Mouse (Mus musculus) intestine, embryonic 14.5 days (tissue): Measurements from ENCODE around the gene Megf11. TPM values are rescaled to one million over a fixed set of nuclear protein-coding genes. Genes with fewer than 3 reads are reported as not detected.

Experiments
- ATAC-seq: fragments of 200-750 bp; cut with Nextera tagmentation; replicated peaks from 2 replicates; pipeline ENCODE4 v1.8.0; 2017; ENCODE audit warnings: low read depth, moderate number of reproducible peaks, moderate TSS enrichment, moderate library complexity; ENCODE audit not compliant: low FRiP score, low TSS enrichment
- DNase-seq: peaks from one replicate; pipeline ENCODE4 v3.0.0-alpha.2; 2018; ENCODE audit warnings: low spot score
- H3K27ac ChIP-seq: fragments of 300-500 bp; sonication (generic); 2 replicates; pipeline ENCODE4 v1.5.1; 2014; ENCODE audit warnings: low read depth, mild to moderate bottlenecking, control low read depth
- H3K27me3 ChIP-seq: fragments of 300-500 bp; sonication (generic); replicated peaks from 2 replicates; pipeline ENCODE4 v1.6.1; 2014; ENCODE audit warnings: low read length, control low read depth; ENCODE audit not compliant: control insufficient read depth, insufficient read depth
- H3K36me3 ChIP-seq: fragments of 300-500 bp; sonication (generic); 2 replicates; pipeline ENCODE4 v1.6.1; 2014; ENCODE audit warnings: low read length, control low read depth; ENCODE audit not compliant: control insufficient read depth, insufficient read depth
- H3K4me1 ChIP-seq: fragments of 300-500 bp; sonication (generic); replicated peaks from 2 replicates; pipeline ENCODE4 v1.6.1; 2014; ENCODE audit warnings: low read length, control low read depth, mixed read lengths; ENCODE audit not compliant: control insufficient read depth, insufficient read depth
- H3K4me2 ChIP-seq: fragments of 300-500 bp; sonication (generic); 2 replicates; pipeline ENCODE4 v1.6.1; 2014; ENCODE audit warnings: low read length
- H3K4me3 ChIP-seq: fragments of 300-500 bp; sonication (generic); 2 replicates; pipeline ENCODE4 v1.5.1; 2014; ENCODE audit warnings: low read depth, low read length, control low read depth, mixed read lengths
- H3K9ac ChIP-seq: fragments of 300-500 bp; sonication (generic); 2 replicates; pipeline ENCODE4 v1.6.1; 2014; ENCODE audit warnings: mild to moderate bottlenecking, low read length
- H3K9me3 ChIP-seq: fragments of 300-500 bp; sonication (generic); 2 replicates; pipeline ENCODE4 v1.6.1; 2016; ENCODE audit warnings: low read length, control low read depth; ENCODE audit not compliant: control insufficient read depth
- WGBS: fragments of 180-500 bp; shearing (Covaris S2); extraction: QIAGEN DNeasy Blood & Tissue Kit; methylation state at CpG from one replicate; pipeline ENCODE4 v1.1.7; 2014; 5-methylcytosine and 5-hydroxymethylcytosine counted together
- polyA plus RNA-seq: library from polyadenylated mRNA; unstranded; fragments of >200 nt; fragmentation: Nextera tagmentation; extraction: Ambion mirVana; gene quantifications from 2 replicates; pipeline ENCODE4 v1.2.1, GENCODE M21; 2014

Megf11 gene
- polyA plus RNA-seq, 1 experiment from 2014 or later, result 1.1 TPM

DNA sequence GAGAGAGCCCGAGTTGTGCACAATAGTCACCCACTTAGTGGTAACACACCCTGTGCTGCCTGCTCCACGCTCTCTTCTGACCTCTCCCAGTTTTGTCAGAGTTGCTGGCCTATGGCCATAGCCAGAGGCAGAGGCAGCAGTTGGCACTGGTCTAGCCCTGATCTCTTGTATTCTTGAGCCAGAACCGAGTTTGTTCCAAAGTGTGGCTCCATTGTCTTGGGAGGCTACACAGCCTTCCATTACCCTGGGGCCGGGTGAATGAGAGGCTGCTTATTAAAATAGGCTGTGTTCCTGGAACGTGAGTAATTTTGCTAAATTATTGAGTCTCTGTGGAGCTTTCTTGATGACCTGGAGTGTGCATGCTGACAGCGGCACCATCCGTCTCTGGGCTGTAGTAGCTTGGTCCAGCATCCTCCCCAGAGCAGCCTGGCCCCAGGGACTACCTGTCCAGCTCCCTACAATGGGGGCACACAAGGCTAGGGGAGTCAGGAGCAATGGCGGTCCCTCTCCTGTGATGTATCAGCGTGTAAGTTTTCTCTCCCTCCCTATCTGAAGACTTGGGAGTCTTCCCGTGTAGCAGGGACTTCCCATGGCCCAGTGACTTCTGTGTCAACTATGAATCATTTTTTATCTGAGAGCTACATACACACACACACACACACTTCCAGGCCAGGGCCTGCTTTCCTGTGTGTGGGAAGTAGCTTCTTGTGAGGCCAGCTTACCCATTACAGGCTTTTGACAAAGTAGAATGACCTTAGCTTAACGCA lies 121.2 kb downstream of the Megf11 start:
- ATAC-seq, result no peak
- H3K9ac ChIP-seq, result no peak overlapping the region
- no peak overlapping the region for H3K4me2 ChIP-seq
- H3K4me3 ChIP-seq, result no peak overlapping the region
- H3K4me1 ChIP-seq, result no peaks in the 10 kb centered on the region
- no peaks in the 10 kb centered on the region for H3K27me3 ChIP-seq
- DNase-seq, result no peak
- 75% methylated on average over 11 of the region's 11 CpGs for WGBS
- H3K27ac ChIP-seq, result no peak overlapping the region
- H3K9me3 ChIP-seq, result no peaks in the 10 kb centered on the region
- no peaks in the 10 kb centered on the region for H3K36me3 ChIP-seq

DNA sequence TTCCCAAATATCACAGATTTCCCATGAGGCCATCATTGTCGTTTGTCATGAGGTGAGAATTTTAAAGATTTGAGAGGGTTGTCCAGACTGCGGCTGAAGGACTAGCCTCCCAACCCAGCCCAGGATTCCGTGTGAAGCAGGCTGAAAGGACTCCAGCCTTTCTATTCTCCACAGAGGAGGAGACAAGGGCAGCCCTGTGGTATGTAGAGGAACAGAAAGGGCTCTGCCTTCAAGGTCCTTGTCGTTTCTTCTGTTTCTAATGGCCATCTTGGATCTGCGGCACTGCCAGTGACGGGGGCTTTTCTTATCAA lies 121.7 kb downstream of the Megf11 start:
- H3K27me3 ChIP-seq, result no peaks in the 10 kb centered on the region
- 54% methylated on average over 6 of the region's 6 CpGs for whole genome bisulfite sequencing
- no peak overlapping the region for H3K27ac ChIP-seq
- ATAC-seq, result no peak
- H3K4me1 ChIP-seq, result no peaks in the 10 kb centered on the region
- DNase-seq, result no peak
- no peak overlapping the region for H3K4me3 ChIP-seq
- H3K9me3 ChIP-seq, result no peaks in the 10 kb centered on the region
- no peaks in the 10 kb centered on the region for H3K36me3 ChIP-seq
- no peak overlapping the region for H3K4me2 ChIP-seq
- no peak overlapping the region for H3K9ac ChIP-seq

DNA sequence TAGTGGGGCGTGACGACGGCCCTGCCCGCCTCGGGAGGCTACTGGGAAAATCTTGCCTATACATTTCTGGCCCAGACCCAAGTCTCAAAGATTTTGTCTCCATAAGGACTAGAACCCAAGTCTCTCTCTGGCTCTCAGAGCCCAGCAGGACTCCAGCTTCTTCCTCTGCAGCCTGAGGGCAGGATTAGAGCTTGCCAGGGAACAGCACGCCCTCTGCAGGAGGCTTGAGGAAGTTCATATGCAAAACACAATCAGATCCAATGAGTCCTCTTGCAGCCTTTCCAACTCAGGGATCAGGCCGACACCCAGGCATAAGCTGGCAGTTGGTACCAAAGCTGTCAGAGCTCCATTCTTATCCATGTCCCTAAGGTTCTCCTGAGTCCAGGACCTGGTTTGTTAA lies 122.6 kb downstream of the Megf11 start:
- no peaks in the 10 kb centered on the region for H3K27me3 ChIP-seq
- DNase-seq (no peak), ATAC-seq (no peak)
- 66% methylated on average over 7 of the region's 7 CpGs for WGBS
- H3K9me3 ChIP-seq, result no peaks in the 10 kb centered on the region
- H3K4me1 ChIP-seq, result no peaks in the 10 kb centered on the region
- H3K27ac ChIP-seq, result no peak overlapping the region
- no peak overlapping the region for H3K9ac ChIP-seq
- H3K36me3 ChIP-seq, result no peaks in the 10 kb centered on the region
- H3K4me2 ChIP-seq, result no peak overlapping the region
- no peak overlapping the region for H3K4me3 ChIP-seq

DNA sequence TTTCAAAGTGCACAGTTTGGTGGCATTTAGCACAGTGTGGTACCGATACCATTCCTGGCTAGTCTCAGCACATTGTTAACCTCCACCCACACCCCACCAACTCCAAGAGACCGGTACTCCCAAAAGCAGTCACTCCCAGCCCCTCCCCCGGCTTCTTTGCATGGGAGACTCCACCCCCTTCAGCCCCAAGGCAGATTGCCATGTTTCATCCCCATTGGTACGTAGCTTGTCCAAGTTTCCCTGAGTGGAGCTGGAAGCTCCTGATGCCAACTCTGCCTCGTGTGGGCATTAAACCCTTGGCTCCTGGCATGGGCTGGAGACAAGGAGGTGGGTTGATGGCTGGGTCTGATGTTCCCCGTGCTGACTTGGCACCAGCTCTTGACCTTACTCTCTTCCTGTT lies 129.4 kb downstream of the Megf11 start:
- no peaks in the 10 kb centered on the region for H3K4me1 ChIP-seq
- H3K36me3 ChIP-seq, result no peaks in the 10 kb centered on the region
- WGBS, result 59% methylated on average over 6 of the region's 6 CpGs
- no peaks in the 10 kb centered on the region for H3K9me3 ChIP-seq
- no peak for ATAC-seq
- no peak for DNase-seq
- H3K4me2 ChIP-seq, result no peak overlapping the region
- no peak overlapping the region for H3K27ac ChIP-seq
- no peak overlapping the region for H3K4me3 ChIP-seq
- no peaks in the 10 kb centered on the region for H3K27me3 ChIP-seq
- H3K9ac ChIP-seq, result no peak overlapping the region

DNA sequence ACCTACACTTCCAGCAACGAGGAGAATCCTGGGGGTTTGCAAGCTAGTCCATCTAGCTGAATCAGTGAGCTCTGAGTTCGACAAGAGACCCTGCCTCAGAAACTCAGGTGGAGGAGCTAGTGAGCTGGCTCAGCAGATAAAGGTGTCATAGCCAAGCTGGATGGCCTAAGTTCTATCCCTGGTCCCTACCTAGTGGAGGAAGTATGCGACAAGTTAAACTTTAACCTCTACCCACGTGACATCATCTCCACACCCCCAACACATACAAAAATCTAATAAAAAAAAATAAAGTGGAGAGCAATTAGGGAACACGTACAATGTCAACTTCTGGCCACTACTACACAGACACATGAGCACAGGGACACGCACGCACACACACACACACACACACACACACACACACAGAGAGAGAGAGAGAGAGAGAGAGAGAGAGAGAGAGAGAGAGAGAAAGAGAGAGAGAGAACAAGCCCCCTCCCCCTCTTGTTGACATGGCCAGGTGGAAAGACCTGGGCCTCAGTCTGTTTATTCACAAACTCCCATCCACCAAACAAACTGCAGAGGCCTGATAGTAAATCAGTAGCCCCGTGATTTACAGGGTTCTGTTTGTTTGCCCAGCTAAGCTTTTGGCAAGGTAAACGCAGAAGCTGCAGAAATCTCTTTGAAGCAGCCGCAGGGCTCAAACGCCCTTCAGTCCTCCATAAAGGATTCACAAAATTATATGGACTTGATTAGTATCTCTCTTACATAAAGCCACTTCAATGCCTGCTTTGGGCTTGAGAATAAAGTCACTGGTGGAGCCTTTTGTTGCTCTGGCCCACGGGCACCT lies 134.7 kb downstream of the Megf11 start:
- no peaks in the 10 kb centered on the region for H3K27me3 ChIP-seq
- no peak overlapping the region for H3K4me3 ChIP-seq
- no peaks in the 10 kb centered on the region for H3K4me1 ChIP-seq
- no peaks in the 10 kb centered on the region for H3K9me3 ChIP-seq
- H3K4me2 ChIP-seq, result no peak overlapping the region
- DNase-seq (no peak), ATAC-seq (no peak)
- WGBS, result 48% methylated on average over 12 of the region's 12 CpGs
- H3K9ac ChIP-seq, result no peak overlapping the region
- H3K36me3 ChIP-seq, result no peaks in the 10 kb centered on the region
- no peak overlapping the region for H3K27ac ChIP-seq

DNA sequence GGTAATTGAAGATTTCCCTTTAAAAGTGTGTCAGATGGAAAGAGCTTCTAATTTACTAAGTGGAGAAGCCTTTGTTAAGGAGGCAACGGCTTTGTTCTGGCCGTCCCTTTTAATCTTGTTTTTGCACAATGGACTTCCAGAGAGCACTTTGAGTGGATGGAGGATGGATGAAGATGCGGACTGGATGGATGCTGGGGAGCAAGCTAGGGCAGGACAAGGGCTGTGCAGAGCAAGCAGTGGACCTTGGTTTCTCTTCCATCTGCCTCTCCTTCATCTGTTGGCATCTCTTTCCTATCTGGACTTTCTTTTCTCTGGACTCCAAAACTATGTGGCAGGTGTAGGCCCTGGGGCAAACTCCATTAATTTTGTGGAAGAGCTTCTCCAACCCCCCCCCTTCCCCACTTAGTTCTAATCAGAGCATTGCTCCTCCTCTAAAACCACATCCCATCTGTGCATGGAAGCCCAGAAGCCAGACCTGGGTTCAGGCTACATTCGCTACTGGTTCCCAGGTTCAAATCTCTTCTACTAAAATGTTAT lies 135.4 kb downstream of the Megf11 start:
- ATAC-seq (no peak), DNase-seq (no peak)
- no peaks in the 10 kb centered on the region for H3K4me1 ChIP-seq
- H3K9ac ChIP-seq, result no peak overlapping the region
- H3K36me3 ChIP-seq, result no peaks in the 10 kb centered on the region
- no peak overlapping the region for H3K4me2 ChIP-seq
- no peaks in the 10 kb centered on the region for H3K9me3 ChIP-seq
- H3K27me3 ChIP-seq, result no peaks in the 10 kb centered on the region
- no peak overlapping the region for H3K27ac ChIP-seq
- H3K4me3 ChIP-seq, result no peak overlapping the region
- WGBS, result 55% methylated on average over 4 of the region's 4 CpGs

DNA sequence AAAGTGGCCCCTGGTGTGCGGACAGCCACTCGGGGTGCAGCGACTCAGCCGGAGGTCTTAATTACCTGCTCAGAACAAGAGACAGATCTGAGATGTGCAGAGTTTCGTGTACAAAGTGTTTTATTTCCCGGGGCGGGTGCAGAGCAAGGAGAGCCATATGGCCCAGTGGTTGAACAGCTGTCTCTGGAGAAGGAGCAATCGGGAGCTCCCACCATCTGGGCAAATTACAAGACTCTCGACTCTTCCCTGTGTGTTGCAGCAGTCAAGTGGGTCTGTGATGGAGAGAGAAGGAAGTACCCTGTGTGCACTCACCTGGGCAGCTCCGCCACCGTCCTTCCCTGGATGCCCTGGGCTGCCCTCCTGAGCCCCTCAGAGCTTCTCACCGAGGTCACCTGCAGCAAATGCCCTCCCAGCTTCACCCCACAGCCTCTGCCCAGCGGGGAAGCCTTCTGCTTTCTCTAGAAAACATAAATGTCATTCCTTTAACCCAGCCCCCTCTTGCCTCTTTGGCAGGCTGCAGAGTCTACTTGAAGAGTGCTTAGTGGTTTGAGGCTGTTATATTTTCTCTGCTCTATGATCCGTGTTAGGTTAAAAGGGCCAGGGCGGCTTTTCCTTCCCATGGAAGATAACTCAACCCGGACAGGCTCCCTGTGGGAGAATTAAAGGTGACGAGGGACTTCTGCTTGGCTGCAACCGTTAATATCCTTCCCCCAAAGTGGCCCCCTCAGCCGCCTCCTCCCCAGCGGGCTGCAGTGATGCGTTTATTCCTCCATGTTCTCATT lies 138.0 kb downstream of the Megf11 start:
- no peak overlapping the region for H3K4me3 ChIP-seq
- ATAC-seq, result no peak
- no peaks in the 10 kb centered on the region for H3K27me3 ChIP-seq
- H3K9ac ChIP-seq, result no peak overlapping the region
- no peaks in the 10 kb centered on the region for H3K36me3 ChIP-seq
- H3K4me2 ChIP-seq, result no peak overlapping the region
- WGBS, result 50% methylated on average over 21 of the region's 21 CpGs
- H3K27ac ChIP-seq, result no peak overlapping the region
- no peaks in the 10 kb centered on the region for H3K4me1 ChIP-seq
- no peaks in the 10 kb centered on the region for H3K9me3 ChIP-seq
- no peak for DNase-seq

DNA sequence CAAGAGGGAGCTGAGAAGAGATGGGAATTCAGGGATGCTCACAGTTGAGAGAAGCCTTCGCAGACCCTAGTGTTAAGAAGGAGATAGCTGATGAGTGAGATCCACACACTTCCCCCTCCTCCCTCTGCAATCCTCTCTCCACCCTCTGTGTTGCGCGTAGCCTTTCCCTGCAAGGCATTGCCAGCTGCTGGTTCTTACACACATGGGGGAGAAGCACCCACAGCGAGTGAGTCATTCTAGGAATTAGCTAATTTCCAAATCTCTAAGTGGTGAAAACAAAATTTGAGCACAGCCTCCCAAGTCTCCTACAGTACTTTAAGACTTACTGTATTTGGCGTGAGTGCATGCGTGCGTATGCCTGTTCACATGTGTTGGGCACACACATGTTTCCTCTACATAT lies 142.6 kb downstream of the Megf11 start:
- no peaks in the 10 kb centered on the region for H3K36me3 ChIP-seq
- H3K4me1 ChIP-seq, result no peaks in the 10 kb centered on the region
- ATAC-seq (no peak), DNase-seq (no peak)
- WGBS, result 90% methylated on average over 7 of the region's 7 CpGs
- H3K27me3 ChIP-seq, result no peaks in the 10 kb centered on the region
- H3K4me2 ChIP-seq, result no peak overlapping the region
- no peak overlapping the region for H3K27ac ChIP-seq
- no peak overlapping the region for H3K4me3 ChIP-seq
- H3K9me3 ChIP-seq, result no peaks in the 10 kb centered on the region
- no peak overlapping the region for H3K9ac ChIP-seq
